Mouse (Mus musculus) stomach, adult 2 months (tissue): ENCODE measurements around the gene Trnau1ap. TPM values are rescaled to one million over a fixed set of nuclear protein-coding genes. Genes with fewer than 3 reads are reported as not detected.

ENCODE experiments used
- polyA plus RNA-seq: library from polyadenylated mRNA; depleted of rRNA; stranded (reverse); fragments of >200 nt; gene quantifications from 2 replicates; pipeline ENCODE4 v1.2.3, GENCODE M21; 2012; rRNA removed

Gene Trnau1ap
- polyA plus RNA-seq: 7.4 and 7.6 TPM in 2 replicates

DNA sequence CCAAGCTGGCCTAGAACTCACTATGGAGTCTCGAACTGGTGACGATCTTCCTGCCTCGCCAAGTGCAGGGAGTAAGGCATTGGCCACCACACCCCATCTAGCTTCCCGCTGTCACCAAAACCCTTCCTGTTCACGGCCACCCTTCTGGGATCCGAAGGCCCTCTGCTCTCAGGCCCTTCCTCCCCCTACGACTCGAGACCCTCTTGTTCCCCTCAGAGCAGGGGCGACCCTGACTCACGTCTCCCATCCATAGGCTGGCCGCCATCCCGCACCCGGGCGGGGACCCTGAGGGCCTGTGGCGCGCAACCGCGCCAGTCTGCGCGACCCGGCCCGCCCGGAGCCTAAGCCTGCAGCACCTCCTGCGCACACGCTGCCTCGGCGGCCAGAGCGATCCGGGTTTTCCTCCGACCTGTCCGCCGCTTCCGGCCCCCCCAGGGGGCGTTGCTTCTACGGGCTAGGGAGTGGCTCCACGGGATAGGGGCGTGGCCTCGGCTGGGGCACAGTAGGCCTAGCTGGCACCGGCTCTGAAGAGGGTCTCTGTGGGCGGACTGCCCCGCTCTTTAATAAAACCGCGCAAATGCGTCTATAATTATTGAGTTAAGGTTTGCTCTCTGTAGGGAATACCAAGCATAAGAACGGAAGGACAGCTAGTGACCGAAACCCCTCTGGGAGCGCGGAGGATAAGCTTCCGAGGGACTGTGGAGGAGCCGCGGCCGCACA, at the start of gene Trnau1ap:
TSS of gene Trnau1ap (minus strand) at position 424 of the 720 bp plus-strand sequence.

DNA sequence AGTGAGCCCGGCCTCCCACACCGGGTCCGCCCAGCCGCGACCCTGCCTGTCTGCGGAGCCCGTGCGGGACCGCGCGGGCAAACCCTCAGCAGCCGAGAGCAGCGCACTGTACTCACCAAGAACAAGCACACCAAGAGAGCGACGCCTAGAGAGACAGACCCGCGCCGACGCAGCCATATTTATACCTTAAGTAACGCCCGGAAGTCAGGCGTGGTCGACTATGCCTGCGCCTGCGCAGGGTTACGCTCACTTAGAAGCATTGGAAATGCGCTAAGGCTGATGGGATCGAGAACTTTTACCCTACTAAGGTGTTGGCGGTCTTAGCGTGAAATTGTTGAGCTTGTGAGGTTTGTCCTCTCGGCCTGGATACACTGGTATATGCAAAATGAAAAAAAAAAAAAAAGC, 24.1 kb upstream of the Trnau1ap start, which contains the start of gene Rcc1:
TSS of gene Rcc1 (minus strand) at position 125 of the 405 bp plus-strand sequence.

DNA sequence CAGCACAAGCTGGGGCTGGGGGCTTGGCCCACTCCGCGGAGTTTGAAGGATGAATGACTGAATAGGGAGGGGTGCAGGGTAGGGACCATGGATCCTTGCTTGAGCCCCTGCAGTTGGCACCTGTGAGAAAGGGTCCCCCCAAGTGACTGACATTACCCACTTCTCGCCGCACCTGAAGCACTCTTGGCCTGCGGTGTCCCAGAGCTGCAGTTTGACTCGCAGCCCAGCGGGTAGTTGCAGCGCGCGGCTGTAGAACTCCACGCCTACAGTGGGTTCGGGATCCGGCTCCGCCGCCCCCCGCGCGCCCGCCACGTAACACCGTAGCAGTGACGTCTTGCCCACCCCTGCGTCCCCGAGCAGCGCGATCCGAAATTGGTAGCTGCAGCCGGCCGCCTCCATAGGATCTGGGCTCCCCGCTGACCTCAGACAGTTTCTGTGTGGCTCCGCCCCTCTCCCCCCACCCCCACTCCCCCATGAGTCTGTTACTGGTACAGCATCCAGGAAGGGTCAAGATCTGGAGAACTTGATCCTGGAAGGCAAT, 26.3 kb downstream of the Trnau1ap start, which contains the start of gene Rab42:
TSS of gene Rab42 (minus strand) at position 447 of the 541 bp plus-strand sequence.

DNA sequence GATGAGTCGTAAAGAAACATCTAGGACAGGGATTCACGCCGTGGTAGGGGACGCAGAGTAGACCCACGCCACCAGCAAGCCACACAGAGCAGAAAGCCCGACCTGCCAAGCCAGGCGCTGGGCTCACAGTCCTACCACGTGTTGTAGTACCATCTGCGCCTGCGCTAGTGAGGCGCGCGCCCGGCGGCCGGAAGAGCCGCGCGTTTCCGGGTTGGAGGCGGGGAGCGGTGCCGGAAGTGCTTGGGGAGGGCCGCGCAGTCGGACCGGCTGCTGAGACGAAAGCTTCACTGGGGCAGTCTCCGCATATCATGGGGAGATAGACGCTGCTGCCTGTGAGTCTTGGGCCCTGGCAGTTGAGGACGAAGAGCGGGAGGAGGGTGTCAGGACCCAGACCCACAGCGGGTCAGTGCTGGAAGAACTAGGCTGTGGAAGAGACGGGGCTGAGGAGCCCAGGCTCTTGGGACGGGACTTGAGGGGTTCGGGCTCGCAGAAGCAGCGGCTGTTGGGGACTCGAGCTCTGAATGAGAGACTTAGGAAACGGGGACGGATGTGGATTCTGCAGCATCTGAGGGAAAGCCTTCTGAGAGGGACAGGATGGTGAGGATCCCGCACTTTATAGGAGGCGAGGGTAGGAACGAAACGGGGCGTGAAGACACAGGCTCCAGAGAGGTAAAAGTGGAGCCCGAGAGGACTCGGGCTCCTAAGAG, 55.0 kb downstream of the Trnau1ap start, which contains the start of gene Taf12:
TSS of gene Taf12 (plus strand) at position 220 of the 707 bp plus-strand sequence.

Other genes starting within 250 kb of the Trnau1ap start
- 0.69 and 0.76 TPM in 2 replicates for gene Oprd1, start 185.1 kb downstream of the Trnau1ap start, polyA plus RNA-seq
- gene Ythdf2, start 117.2 kb downstream of the Trnau1ap start, polyA plus RNA-seq: 6.0 and 7.3 TPM in 2 replicates
- 4.6 and 7.3 TPM in 2 replicates for gene Gmeb1, start 67.9 kb downstream of the Trnau1ap start, polyA plus RNA-seq
- 1.00 and 1.1 TPM in 2 replicates for gene Taf12, start 55.2 kb downstream of the Trnau1ap start, polyA plus RNA-seq
- 0.47 and 0.77 TPM in 2 replicates for gene Rab42, start 26.2 kb downstream of the Trnau1ap start, polyA plus RNA-seq
- gene Rcc1, start 24.1 kb upstream of the Trnau1ap start, polyA plus RNA-seq: 3.5 and 3.9 TPM in 2 replicates
- gene Phactr4, start 93.0 kb upstream of the Trnau1ap start, polyA plus RNA-seq: 6.6 and 8.0 TPM in 2 replicates
- 0.89 and 1.0 TPM in 2 replicates for gene Med18, start 134.4 kb upstream of the Trnau1ap start, polyA plus RNA-seq
- 5.3 and 6.4 TPM in 2 replicates for gene Sesn2, start 181.0 kb upstream of the Trnau1ap start, polyA plus RNA-seq
- 28.1 and 28.3 TPM in 2 replicates for gene Atpif1, start 204.1 kb upstream of the Trnau1ap start, polyA plus RNA-seq
- 4.8 and 7.3 TPM in 2 replicates for gene Dnajc8, start 206.0 kb upstream of the Trnau1ap start, polyA plus RNA-seq
- 1.6 and 1.9 TPM in 2 replicates for gene Ptafr, start 234.5 kb upstream of the Trnau1ap start, polyA plus RNA-seq